Mouse (Mus musculus) right cerebral cortex, postnatal 14 days (tissue): ENCODE measurements around the gene Anxa2.
A peak's percentile ranks its signal among the peaks of the same experiment; 100 is the strongest.

ENCODE experiments used
- DNase-seq: peaks from one replicate; pipeline ENCODE4 v3.0.0; 2022

The Anxa2 gene

DNA sequence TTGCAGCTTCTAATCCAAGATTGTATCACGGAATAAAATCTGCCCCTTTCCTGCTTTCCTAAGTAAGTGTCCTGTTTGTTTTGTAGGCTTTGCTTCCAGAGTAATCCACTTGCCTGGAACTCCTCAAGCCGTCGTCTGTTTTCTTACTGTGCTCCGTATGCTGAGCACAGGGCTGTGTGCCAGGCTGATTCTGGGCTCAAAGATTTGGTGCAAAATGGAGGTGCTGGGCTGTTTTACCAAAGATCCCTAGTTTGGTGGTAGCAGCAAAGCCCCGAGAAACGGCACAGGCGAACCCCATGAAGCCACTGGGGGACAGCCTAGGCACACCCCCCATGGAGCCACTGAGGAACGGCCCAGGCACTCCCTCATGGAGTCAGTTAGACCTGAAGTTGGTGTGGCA, 60.8 kb downstream of the Anxa2 start:
- DNase-seq: peak; percentile 21

DNA sequence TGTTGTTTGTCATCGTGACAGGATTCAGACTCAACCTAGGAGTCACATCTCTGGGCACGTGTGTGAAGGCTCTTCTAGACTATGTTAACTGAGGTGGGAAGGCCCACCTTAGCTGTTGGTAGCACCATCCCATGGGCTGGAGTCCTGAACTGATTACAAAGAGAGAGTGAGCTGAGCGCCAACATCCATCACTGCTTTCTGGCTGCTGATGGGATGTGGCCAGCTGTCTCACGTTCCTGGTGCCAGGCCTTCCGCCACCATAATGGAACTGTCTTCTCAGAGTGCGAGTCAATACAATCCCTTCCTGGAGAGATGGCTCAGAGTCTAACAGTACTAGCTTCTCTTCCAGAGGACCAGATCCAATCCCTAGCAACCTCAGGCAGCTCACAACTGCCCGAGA, 62.0 kb downstream of the Anxa2 start:
- DNase-seq: no peak

DNA sequence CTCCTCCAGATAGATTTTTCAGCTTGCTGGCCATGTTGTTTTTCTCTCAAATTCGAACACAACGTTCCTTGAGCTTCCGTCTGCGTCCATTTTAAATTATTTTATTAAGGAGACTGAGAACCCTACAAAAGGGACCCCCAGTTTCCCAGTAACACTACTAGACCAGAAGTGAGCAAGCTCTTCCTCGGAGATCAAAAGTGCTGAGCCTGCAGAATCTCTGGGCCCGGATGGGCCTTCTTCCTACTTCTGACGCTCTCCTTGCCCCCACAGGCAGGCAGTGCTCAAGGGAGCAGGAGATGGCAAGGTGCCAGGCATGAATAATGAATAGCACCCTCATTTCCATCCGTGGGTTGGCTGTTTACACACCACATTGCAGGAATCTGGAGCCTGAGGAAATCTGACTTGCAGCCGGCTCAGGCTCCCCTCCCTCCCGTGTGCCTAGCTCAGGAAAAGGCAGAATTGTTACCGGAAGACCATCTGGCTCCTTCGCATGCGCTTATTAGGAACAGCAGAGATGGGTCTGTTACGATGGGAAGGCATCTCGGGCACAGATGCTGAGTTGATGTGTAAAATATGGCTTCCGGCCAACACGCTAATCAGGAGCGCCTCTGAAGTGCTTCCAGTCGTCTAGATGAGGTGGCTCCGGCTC, 64.1 kb downstream of the Anxa2 start:
- DNase-seq: peak; percentile 77
